Mouse (Mus musculus) cerebellum, postnatal 4 days (tissue): ENCODE results near the gene Fam57b.

ENCODE experiments used
- DNase-seq, 2 experiments: peaks; one replicate each; pipeline ENCODE4 v3.0.0; 2022; ENCODE audit warnings: low spot score in 2 of 2, mixed read lengths in 1 of 2

Gene Fam57b

GRCm38 (mm10) chr7:126868003-126868402 lies 70.5 kb downstream of the Fam57b start:
- no peak for DNase-seq

GRCm38 (mm10) chr7:126869780-126870519 lies 72.5 kb downstream of the Fam57b start:
- DNase-seq: no peak

GRCm38 (mm10) chr7:126870520-126870891 lies 73.0 kb downstream of the Fam57b start:
- DNase-seq: no peak

DNA sequence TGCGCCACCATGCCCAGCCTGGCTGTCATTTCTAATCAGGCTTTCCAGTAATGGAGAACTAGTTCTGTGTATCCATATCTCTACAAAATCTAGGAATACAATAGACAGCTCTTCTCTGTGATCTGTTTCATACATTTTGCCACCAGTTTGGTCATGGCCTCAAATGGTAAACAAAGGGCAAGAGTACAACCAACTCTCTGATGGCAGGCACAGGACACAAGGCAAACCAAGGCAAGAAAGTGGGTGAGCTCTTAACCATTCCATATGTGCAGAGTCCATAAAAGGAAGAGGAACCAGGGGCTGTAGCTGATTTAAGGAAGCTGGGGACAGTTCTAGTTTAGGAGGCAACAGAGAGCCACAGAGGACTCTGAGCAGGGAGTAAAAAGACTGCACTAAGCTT lies 79.8 kb downstream of the Fam57b start:
- DNase-seq: no peak
